Mouse (Mus musculus) fibroblast of lung, adult 2 months (primary cell): ENCODE measurements around the gene Stat5b.

Source experiments
- DNase-seq: peaks from one replicate; pipeline ENCODE4 v3.0.0-alpha.2; 2011; ENCODE audit warnings: low read depth

Gene Stat5b

GRCm38 (mm10) chr11:100814498-100814897 lies 36.0 kb downstream of the Stat5b start:
- DNase-seq: no peak

DNA sequence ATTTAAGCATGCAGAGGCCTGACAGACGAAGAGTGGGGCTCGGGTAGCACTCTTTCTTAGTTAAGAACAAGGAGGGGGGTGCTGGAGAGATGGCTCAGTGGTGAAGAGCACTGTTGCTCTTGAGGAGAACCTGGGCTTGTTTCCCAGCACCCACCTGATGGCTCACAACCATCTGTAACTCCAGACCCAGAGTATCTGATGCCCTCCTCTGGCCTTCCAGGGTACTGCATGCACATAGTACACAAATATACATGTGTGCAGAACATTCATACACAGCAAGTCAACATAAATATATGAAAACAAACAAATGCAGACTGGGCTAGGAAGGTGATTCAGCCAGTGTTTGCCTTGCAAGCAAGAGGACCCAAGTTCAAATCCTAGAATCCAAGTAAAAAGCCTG lies 39.4 kb downstream of the Stat5b start:
- no peak for DNase-seq

GRCm38 (mm10) chr11:100810516-100810915 lies 40.0 kb downstream of the Stat5b start:
- no peak for DNase-seq

DNA sequence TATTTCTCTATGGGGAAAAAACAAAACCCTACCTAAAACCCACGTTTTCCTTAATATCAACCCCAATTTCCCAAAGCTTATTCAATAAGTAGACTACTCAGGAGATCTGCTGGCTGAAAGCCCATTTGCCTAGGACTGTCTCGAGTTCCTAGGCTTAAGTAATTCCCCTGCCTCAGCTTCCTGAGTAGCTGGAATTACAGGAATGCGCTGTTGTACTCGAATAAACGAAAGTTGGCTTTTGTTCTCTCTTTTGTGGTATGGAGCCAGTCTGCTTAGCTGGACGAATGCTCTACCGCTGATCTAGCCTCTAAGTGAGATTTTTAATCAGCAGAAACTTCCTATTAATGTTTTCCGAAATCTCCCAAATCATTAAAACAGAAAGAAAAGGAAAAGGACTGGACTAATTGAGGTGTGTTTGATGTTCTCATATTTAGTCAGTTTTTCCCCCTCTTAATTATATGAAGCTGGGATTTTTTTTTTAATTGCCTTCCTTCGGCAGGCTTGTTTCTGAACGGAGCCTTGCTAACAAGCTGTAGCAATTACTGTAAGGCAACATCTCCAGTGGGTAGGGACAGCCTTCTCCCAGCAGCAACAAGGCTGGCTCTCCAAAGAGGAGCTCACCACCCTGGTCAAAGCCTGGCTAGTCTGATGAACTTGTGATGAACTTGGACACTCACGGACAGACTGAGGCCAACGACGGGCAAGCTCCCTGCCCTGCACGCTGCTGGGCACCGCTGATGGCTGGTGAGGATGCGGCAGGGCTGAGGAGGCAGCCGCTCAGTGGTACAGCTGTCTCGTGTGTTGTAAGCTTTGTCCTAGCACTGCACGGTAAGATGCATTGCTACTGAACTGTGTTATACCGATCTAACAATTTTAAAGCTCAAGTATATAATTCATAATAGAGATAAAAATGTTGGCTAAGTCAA lies 43.9 kb downstream of the Stat5b start:
- DNase-seq: no peak

DNA sequence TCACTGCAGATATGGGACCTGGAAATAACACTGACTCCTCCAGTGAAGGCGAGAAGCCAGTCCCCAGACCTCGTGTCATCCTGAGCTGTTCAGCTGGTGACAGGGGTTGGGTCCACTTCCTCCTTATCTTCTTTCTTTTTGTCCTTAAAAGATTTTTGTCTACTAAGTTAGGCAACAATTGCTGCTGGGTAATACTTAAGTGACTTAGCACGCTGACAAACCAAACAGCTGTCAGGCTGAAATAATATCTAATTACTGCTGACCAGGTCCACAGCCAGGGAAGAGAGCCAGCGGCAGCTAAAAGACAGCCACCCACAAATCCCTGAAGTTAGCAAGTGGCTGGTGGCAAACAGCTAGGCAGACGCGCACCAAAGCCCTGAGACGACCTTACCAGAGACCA lies 45.0 kb downstream of the Stat5b start:
- no peak for DNase-seq

GRCm38 (mm10) chr11:100804409-100804808 lies 46.1 kb downstream of the Stat5b start:
- no peak for DNase-seq

DNA sequence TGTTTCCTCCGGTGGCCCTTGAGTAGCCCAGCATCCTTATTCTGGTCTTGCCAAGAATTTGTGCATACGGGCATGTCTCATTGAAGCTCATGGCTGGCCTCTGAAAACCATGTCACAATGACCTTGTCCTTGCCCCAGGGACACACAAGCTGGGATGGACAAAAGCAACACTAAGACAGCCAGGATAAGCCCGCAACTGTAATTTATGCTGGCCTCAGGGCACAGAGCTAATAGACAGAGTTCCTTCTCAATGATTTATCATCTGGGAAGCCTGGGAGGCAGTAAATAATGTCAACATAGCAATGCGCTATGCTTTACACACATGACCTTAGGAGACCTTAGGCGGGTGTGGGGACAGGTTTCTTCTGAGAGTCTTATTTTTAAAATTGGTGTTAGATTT lies 51.1 kb downstream of the Stat5b start:
- no peak for DNase-seq

DNA sequence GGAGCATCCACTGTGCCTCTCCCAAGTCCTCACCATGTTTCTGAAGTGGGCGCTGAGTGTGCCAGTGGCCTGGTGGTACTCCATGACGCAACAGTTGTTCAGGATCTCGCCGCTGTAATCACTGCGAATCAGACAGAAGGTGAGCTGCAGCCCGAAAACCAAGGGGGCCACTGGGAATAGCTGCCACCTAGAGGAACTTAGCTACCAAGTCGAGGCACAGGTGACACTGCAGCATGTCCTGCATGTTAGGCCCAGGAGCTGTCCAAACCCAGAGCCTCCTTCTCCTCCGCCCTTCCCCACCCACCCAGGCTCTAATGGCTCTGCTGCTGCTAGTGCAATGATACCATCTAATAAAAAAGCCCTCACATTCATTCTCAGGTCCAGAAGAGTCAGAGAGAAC lies 53.9 kb downstream of the Stat5b start:
- DNase-seq: no peak

DNA sequence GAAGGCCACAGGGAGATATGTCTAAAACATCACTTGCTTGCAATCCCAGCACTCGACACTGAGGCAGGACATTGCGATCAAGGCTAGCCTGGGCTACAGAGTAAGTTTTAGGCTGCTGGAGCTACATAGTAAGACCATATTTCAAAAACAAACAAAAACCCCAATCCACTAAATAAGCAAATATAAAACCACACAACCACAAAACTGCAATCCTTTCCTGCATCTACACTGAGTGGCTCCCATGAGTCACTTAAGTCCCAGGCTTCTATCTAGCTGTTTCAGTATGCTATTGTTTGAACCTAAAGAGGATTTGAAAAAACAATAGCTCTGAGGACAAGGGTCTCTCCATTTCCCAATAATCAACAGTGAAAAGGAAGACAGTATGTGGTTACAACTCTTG lies 55.1 kb downstream of the Stat5b start:
- no peak for DNase-seq

- peak; percentile 80 for DNase-seq
Measured at GRCm38 (mm10) chr11:100791457-100792049, 59.0 kb downstream of the Stat5b start.

- peak; percentile 93 for DNase-seq
Measured at GRCm38 (mm10) chr11:100790644-100791043, 59.9 kb downstream of the Stat5b start.

DNA sequence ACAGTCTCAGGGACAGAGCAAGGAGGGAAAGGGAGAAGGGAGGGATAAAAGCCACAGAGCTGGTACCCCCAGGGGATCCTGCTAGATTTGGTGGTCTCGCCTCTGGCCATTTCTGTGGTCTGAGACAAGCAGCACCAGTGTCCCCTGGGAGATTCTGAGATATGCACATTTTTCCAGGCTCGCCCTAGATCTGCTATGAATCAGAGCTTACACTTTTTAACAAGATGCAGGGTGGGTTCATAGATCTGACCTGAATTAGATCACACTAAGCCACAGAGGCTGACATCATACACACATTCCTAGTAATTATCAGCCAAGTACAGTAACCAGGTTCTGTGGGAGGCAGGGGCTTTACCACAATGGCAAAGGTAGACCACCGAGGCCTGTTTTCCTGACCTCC lies 60.8 kb downstream of the Stat5b start:
- DNase-seq: no peak

DNA sequence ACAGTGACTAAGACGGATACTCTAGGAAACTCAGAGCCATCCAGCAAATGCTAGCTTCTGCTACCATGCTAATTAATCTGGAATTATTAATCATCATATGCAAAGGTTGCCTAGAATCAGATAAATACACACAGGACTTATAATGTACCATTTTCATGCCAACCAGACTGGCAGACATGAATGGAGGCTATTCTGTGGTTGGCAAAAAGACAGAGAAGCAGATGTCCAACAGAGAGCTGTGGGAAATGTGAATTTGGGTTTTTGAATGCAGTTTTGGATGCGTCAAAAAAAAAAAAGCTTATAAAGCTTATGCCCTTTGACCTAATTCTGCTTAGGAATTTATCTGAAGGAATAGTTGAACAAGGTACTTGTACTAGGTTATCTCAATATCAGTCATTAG lies 64.8 kb downstream of the Stat5b start:
- DNase-seq: no peak

- no peak for DNase-seq
Measured at GRCm38 (mm10) chr11:100784286-100784685, 66.2 kb downstream of the Stat5b start.

DNA sequence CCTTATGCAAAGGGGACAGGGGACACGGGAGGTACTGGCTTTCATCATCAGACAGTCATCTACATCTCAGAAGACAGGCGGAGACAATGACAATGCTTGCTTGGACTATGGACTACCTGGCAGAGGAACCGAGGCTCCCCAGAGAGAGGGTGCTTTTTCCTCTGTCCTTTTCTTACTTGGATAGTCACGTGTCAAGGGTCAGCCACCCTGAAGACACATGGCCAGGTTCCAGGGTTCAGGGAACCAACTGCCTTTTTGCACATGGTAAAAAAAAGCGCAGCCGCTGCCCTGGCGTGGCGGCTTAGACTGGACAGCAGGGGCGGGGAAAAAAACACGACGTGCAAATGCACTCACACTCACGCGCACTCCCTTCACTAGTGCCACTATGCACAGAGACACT lies 68.0 kb downstream of the Stat5b start:
- no peak for DNase-seq

DNA sequence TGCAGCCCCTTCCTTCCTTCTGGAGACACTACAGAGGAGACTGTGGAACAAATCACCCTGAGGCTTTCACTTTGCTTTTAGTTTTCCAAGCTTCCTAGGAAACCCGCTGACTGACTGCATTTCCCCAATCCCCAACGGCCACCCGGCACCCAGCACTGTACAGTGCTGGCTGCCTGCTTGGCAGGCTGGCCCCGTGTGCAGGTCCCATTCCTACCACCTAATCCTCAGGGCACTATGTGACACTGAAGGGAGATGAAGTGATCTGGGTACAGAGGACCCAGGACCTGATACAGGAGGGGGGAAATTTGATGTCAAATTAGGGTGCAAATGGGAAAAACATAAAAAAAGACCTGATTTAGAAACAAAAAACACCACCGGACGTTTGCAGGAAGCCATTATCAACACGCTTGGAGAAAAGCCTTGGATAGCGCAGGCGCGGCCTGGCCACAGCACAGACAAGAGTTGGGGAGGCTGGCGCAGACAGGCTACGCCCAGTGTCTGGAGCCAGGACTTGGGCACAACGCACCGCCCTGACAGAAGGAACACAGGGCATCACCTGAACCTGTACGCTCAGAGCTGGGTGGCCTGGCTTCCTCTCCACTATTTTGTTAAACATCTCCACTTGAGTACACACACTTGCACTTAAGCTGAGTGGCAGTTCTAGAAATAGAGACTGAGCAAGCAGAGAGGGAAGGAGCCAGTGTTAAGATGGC lies 68.6 kb downstream of the Stat5b start:
- DNase-seq: no peak

- no peak for DNase-seq
Measured at GRCm38 (mm10) chr11:100780247-100780646, 70.3 kb downstream of the Stat5b start.

DNA sequence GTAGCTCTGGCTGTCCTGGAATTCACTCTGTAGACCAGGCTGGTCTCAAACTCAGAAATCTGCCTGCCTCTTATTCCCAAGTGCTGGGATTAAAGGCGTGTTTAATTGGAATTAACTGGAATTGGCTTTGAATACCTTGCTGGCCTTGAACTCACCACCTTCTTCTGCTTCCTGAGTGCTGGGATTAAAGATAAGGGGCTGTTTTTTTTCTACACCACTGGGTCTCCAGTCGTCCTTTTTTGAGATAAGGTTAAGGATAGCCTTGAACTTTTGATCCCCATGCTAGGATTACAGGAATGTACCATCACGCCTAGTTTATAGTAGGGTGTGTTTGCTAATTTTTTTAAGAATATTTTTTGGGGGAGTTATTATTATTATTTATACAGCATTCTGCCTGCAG lies 72.5 kb downstream of the Stat5b start:
- no peak for DNase-seq

DNA sequence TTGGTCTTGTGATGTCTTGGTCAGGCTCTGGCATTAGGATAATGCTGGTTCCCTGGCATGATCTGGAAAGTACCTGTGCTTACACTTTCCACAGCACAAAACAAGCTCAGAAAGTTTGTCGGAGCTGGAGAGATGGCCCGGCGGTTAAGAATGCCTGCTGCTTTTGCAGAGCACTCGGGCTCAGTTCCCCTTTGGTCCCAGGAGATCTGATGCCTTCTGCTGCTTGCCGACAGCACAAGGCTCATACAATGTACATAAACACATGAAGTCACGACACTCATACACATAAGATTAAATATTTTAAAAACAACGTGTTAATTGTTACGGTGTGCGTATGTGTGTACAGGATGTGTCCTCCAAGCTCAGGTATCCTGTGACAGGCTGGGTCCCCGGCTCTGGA lies 74.6 kb downstream of the Stat5b start:
- no peak for DNase-seq

DNA sequence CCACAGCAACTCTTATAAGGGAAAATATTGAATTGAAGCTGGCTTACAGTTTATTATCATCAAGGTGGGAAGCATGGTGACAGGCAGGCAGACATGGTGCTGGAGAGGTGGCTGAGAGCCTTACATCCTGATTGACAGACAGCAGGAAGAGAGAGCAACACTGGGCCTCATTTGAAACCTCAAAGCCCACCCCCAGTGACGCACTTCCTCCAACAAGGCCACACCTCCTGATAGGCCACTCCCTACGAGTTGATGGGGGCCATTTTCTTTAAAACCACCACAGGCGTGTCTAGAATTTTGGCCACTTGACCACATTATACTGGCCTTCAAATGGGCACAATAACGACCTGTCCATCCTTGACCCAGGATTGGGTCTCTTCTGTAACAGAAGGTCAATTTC lies 76.3 kb downstream of the Stat5b start:
- no peak for DNase-seq

GRCm38 (mm10) chr11:100770646-100771408 lies 79.7 kb downstream of the Stat5b start, which contains the start of gene Ghdc:
Ghdc (minus strand) TSS chr11:100770957.
- peak; percentile 61 for DNase-seq

- no peak for DNase-seq
Measured at GRCm38 (mm10) chr11:100769980-100770379, 80.5 kb downstream of the Stat5b start.
